ENCODE assay signal across 23 mouse cellular contexts in genomic region chr5:119016420-119016819, GRCm38 (mm10).
DNase-seq lines count a peak whose midpoint lies in the region; ATAC-seq lines count a peak whose summit lies in the region.
"Had no signal": no experiment of that assay in that cellular context is flagged by ENCODE, and none has a peak within 500 bp of the region (broad histone marks: within the 10 kb centered on the region; RNA-seq: fewer than 3 reads in every experiment).

No protein-coding gene starts in this region.

- intact Hi-C loops in heart, postnatal 25 days (cut with DNase I): no loop called here

- no peaks in the 10 kb centered on the region for H3K36me3 ChIP-seq in hindbrain, embryonic 12.5 days
- no peaks in the 10 kb centered on the region for H3K36me3 ChIP-seq in hindbrain, embryonic 13.5 days
- no peaks in the 10 kb centered on the region for H3K36me3 ChIP-seq in midbrain, embryonic 14.5 days (ENCODE audit: control insufficient read depth, insufficient read depth, low read length)
- no peaks in the 10 kb centered on the region for H3K36me3 ChIP-seq in midbrain, embryonic 10.5 days
- H3K36me3 ChIP-seq: embryonic facial prominence, embryonic 12.5 days; hindbrain, embryonic 15.5 days; limb, embryonic 15.5 days; stomach, embryonic 15.5 days had no signal

- H3K4me3 ChIP-seq in hindbrain, embryonic 12.5 days: no peak overlapping the region
- no peak overlapping the region for H3K4me3 ChIP-seq in hindbrain, embryonic 13.5 days
- no peak overlapping the region for H3K4me3 ChIP-seq in midbrain, embryonic 14.5 days (replicated peaks; ENCODE audit: low read depth, low read length)
- H3K4me3 ChIP-seq in midbrain, embryonic 10.5 days: no peak overlapping the region
- H3K4me3 ChIP-seq: embryonic facial prominence, embryonic 12.5 days; erythroblast, embryonic 14.5 days; hindbrain, embryonic 15.5 days; limb, embryonic 15.5 days; megakaryocyte, embryonic 14.5 days; stomach, embryonic 15.5 days had no signal

- no peak overlapping the region for H3K9ac ChIP-seq in hindbrain, embryonic 12.5 days
- H3K9ac ChIP-seq in hindbrain, embryonic 13.5 days: no peak overlapping the region
- no peak overlapping the region for H3K9ac ChIP-seq in midbrain, embryonic 14.5 days (replicated peaks; ENCODE audit: low read length)
- H3K9ac ChIP-seq: forebrain, postnatal 0 days; hindbrain, embryonic 15.5 days; limb, embryonic 15.5 days; stomach, embryonic 15.5 days had no signal

- WGBS in hindbrain, embryonic 12.5 days: 23% methylated on average over 4 of the region's 4 CpGs
- 18% methylated on average over 4 of the region's 4 CpGs for WGBS in hindbrain, embryonic 13.5 days
- 37% methylated on average over 4 of the region's 4 CpGs for WGBS in midbrain, embryonic 14.5 days
- 46% methylated on average over 4 of the region's 4 CpGs for WGBS in midbrain, embryonic 10.5 days

- peak; percentile 37 for DNase-seq in midbrain, embryonic 14.5 days
- no peak for DNase-seq in midbrain, embryonic 10.5 days (ENCODE audit: low spot score)
- DNase-seq in embryo, embryonic 10 days (ENCODE audit: low spot score): peak; percentile 65
- DNase-seq in retina, embryonic 14.5 days (ENCODE audit: low spot score): peak; percentile 61
- DNase-seq in heart, postnatal 25 days (ENCODE audit: low spot score): no peak
- DNase-seq: adrenal gland, postnatal 25 days; cerebellum, adult 18-20 months; cerebellum, postnatal 25 days; forebrain, postnatal 0 days; kidney, adult 11 months; kidney, postnatal 14 days; lung, postnatal 14 days; right cerebral cortex, postnatal 25 days; thymus, adult 18-20 months had no signal

- no peak overlapping the region for H3K4me2 ChIP-seq in hindbrain, embryonic 12.5 days (replicated peaks)
- H3K4me2 ChIP-seq in hindbrain, embryonic 13.5 days: no peak overlapping the region
- H3K4me2 ChIP-seq in midbrain, embryonic 14.5 days (ENCODE audit: low read length): no peak overlapping the region
- H3K4me2 ChIP-seq: embryonic facial prominence, embryonic 12.5 days; hindbrain, embryonic 15.5 days; limb, embryonic 15.5 days; stomach, embryonic 15.5 days had no signal

- H3K9me3 ChIP-seq in hindbrain, embryonic 12.5 days (replicated peaks): no peaks in the 10 kb centered on the region
- H3K9me3 ChIP-seq in hindbrain, embryonic 13.5 days: 0 out of 2 replicates have a peak, but pooled peaks cover 4% of the 10 kb centered on the region
- H3K9me3 ChIP-seq in midbrain, embryonic 14.5 days (ENCODE audit: control insufficient read depth, low read length): no peaks in the 10 kb centered on the region
- no peaks in the 10 kb centered on the region for H3K9me3 ChIP-seq in midbrain, embryonic 10.5 days (replicated peaks)
- H3K9me3 ChIP-seq: embryonic facial prominence, embryonic 12.5 days; limb, embryonic 15.5 days; stomach, embryonic 15.5 days had no signal

- peaks cover 6% of the 10 kb centered on the region for H3K4me1 ChIP-seq in hindbrain, embryonic 12.5 days
- H3K4me1 ChIP-seq in hindbrain, embryonic 13.5 days (replicated peaks): peaks cover 17% of the 10 kb centered on the region
- 0 out of 2 replicates have a peak, but pooled peaks cover 3% of the 10 kb centered on the region for H3K4me1 ChIP-seq in midbrain, embryonic 14.5 days (ENCODE audit: control insufficient read depth, insufficient read depth, low read length)
- peaks cover 10% of the 10 kb centered on the region for H3K4me1 ChIP-seq in midbrain, embryonic 10.5 days
- H3K4me1 ChIP-seq: limb, embryonic 15.5 days; megakaryocyte, embryonic 14.5 days; stomach, embryonic 15.5 days had no signal

- no peak for ATAC-seq in hindbrain, embryonic 12.5 days (ENCODE audit: low FRiP score)
- no peak for ATAC-seq in hindbrain, embryonic 13.5 days (ENCODE audit: low FRiP score)
- ATAC-seq in midbrain, embryonic 14.5 days (ENCODE audit: low FRiP score, low TSS enrichment): no peak
- ATAC-seq: forebrain, postnatal 0 days had no signal

- H3K27ac ChIP-seq in hindbrain, embryonic 12.5 days: 0 out of 2 replicates have a peak overlapping the region, but pooled peaks have one; percentile 9
- no peak overlapping the region for H3K27ac ChIP-seq in hindbrain, embryonic 13.5 days
- no peak overlapping the region for H3K27ac ChIP-seq in midbrain, embryonic 14.5 days (replicated peaks; ENCODE audit: low read depth, low read length)
- no peak overlapping the region for H3K27ac ChIP-seq in midbrain, embryonic 10.5 days (replicated peaks)
- H3K27ac ChIP-seq: embryonic facial prominence, embryonic 12.5 days; hindbrain, embryonic 15.5 days; limb, embryonic 15.5 days; stomach, embryonic 15.5 days had no signal

- peaks cover 1% of the 10 kb centered on the region for H3K27me3 ChIP-seq in hindbrain, embryonic 12.5 days
- peaks cover 9% of the 10 kb centered on the region for H3K27me3 ChIP-seq in hindbrain, embryonic 13.5 days
- no peaks in the 10 kb centered on the region for H3K27me3 ChIP-seq in midbrain, embryonic 14.5 days (ENCODE audit: control insufficient read depth, insufficient read depth, low read length)
- H3K27me3 ChIP-seq in midbrain, embryonic 10.5 days (ENCODE audit: low read depth, poor library complexity, severe bottlenecking): peaks cover 44% of the 10 kb centered on the region
- H3K27me3 ChIP-seq: CH12.LX; hindbrain, embryonic 15.5 days; megakaryocyte, embryonic 14.5 days; stomach, embryonic 15.5 days had no signal

Comparison
In these comparisons a context has a peak if more than half of its experiments do, and no peak if none do; other contexts are left out.
1. DNase-seq: peak in midbrain, embryonic 14.5 days (single experiment), embryo, embryonic 10 days (single experiment) and retina, embryonic 14.5 days (single experiment); none in midbrain, embryonic 10.5 days (single experiment) and heart, postnatal 25 days (single experiment).